Mouse (Mus musculus) heart, postnatal 14 days (tissue): ENCODE data around the gene Cyp3a41b. TPM values are rescaled to one million over a fixed set of nuclear protein-coding genes. Genes with fewer than 3 reads are reported as not detected.
"Not testable (repeated sequence)": the region's sequence is repeated elsewhere in the genome, so short reads cannot be mapped to it uniquely, and the experiment has no call there.

ENCODE experiments used
- DNase-seq, 2 experiments: peaks; one replicate each; pipeline ENCODE4 v3.0.0; 2021 to 2022
- intact Hi-C: fragments of 180-260 bp; cut with DNase I; formaldehyde crosslinking; loops from one replicate; pipeline ENCODE4 v1.15.1; 2025
- long read RNA-seq, 2 experiments: library from polyadenylated mRNA; stranded (forward); transcript quantifications; one replicate each; pipeline ENCODE4 v2.0.0; 2021
- total RNA-seq, 2 experiments: library from RNA; stranded (reverse); gene quantifications; 2 replicates each; pipeline ENCODE4 v1.2.3; 2021

Gene Cyp3a41b
- total RNA-seq = not detected
- long read RNA-seq, experiment 1 = 0 reads
- long read RNA-seq, experiment 2 = 0 reads

DNA sequence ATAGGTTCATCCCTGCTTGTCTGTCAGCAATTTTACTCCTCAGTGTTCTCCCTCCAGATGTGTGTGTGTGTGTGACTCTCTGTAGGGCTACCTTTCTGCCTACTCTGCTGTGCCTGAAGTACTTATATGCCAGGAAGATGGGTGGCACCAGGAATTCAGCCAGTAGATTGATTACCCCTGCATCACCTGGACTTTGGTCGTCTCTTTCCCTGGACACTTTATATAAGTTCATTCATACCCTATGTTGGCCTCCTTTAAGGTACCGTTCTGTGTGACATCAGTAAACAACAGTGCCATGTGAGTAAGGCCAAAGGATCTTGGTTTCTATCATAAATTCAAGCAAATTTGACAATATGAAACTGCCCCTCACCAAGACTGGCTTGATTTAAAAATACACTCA, at the start of gene Cyp3a41b:
Gene Cyp3a41b (minus strand): TSS at position 101 of the 400 bp plus-strand sequence.
- DNase-seq, intact Hi-C loops: not testable (repeated sequence)

- intact Hi-C loops = loop anchor here (10.0 kb wide), 2 partner anchors 157 to 163 kb away; no protein-coding TSS in a partner anchor
Observed at GRCm38 (mm10) chr5:145632286-145632685, 47.8 kb upstream of the Cyp3a41b start.

DNA sequence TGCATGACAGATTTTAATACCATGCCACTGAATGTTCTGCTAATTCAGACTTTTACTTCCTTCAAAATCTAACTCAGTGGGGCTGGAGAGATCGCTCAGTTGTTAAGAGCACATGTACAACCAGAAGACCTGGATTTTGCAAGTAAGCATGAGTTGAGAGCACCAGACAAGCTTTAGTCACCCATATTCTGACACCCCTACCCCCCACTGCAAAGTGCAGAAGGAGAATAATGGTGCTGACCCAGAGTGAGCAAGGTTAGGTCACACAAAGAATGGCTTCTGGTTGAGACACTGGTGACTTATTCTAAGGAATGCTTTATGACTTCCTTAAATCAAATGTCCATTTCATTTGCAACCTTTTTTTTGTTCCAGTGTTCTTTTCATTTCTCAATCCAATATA, 20.4 kb upstream of the Cyp3a41b start:
- intact Hi-C loops = loop anchor here (5.0 kb wide), 1 partner anchor 137 kb away; no protein-coding TSS in a partner anchor
- DNase-seq = not testable (repeated sequence)

More at GRCm38 (mm10) chr5:145632286-145632685, 47.8 kb upstream of the Cyp3a41b start:
- DNase-seq = not testable (repeated sequence)

GRCm38 (mm10) chr5:145597851-145598250, 13.3 kb upstream of the Cyp3a41b start:
- DNase-seq, intact Hi-C loops: not testable (repeated sequence)

DNA sequence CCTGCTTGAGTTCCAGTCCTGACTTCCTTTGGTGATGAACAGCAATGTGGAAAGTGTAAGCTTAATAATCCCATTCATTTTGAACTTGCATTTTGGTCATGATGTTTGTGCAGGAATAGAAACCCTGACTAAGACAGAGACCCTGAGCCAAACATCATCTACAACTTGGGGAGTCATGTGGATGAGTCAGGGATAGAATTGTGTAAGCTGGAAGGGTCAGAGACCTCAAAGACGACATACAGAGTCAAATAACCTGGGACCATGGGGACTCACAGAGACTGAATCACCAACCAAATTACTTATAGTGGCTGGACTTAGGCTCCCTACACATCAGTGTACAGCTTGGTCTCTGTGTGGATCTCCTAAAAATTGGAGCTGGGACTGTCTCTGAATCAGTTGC, 7.2 kb downstream of the Cyp3a41b start:
- DNase-seq, intact Hi-C loops: not testable (repeated sequence)

- intact Hi-C loops, DNase-seq: not testable (repeated sequence)
Observed at GRCm38 (mm10) chr5:145575660-145576059, 8.9 kb downstream of the Cyp3a41b start.

- intact Hi-C loops, DNase-seq: not testable (repeated sequence)
Observed at GRCm38 (mm10) chr5:145571922-145572321, 12.6 kb downstream of the Cyp3a41b start.

Other genes starting within 250 kb of the Cyp3a41b start
- not detected for gene Cyp3a57, start 239.5 kb downstream of the Cyp3a41b start, total RNA-seq
- not detected for gene Cyp3a16, start 115.0 kb downstream of the Cyp3a41b start, total RNA-seq
- not detected for gene Cyp3a41a, start 135.4 kb upstream of the Cyp3a41b start, total RNA-seq
- gene Cyp3a44, start 221.1 kb upstream of the Cyp3a41b start, total RNA-seq = not detected